Mouse (Mus musculus) limb, embryonic 11.5 days (tissue): Measurements from ENCODE around the gene Pde6b. TPM values are rescaled to one million over a fixed set of nuclear protein-coding genes. Genes with fewer than 3 reads are reported as not detected.
A peak's percentile ranks its signal among the peaks of the same experiment; 100 is the strongest.

ENCODE experiments used
- ATAC-seq: fragments of 200-750 bp; cut with Nextera tagmentation; 2 replicates; pipeline ENCODE4 v1.8.0; 2017; ENCODE audit warnings: low read depth; ENCODE audit not compliant: insufficient number of reproducible peaks, low FRiP score, low TSS enrichment
- DNase-seq: peaks from one replicate; pipeline ENCODE4 v3.0.0-alpha.2; 2015; ENCODE audit warnings: low spot score
- H3K27ac ChIP-seq: fragments of 300-500 bp; sonication (generic); replicated peaks from 2 replicates; pipeline ENCODE4 v1.5.1; 2014; ENCODE audit warnings: low read depth, mild to moderate bottlenecking, low read length
- H3K27me3 ChIP-seq: fragments of 300-500 bp; sonication (generic); 2 replicates; pipeline ENCODE4 v1.6.1; 2014; ENCODE audit warnings: mild to moderate bottlenecking, low read length, mixed read lengths; ENCODE audit not compliant: control insufficient read depth, insufficient read depth
- H3K36me3 ChIP-seq: fragments of 300-500 bp; sonication (generic); 2 replicates; pipeline ENCODE4 v1.6.1; 2014; ENCODE audit warnings: mild to moderate bottlenecking, low read length, moderate library complexity, mixed read lengths; ENCODE audit not compliant: control insufficient read depth, insufficient read depth
- H3K4me1 ChIP-seq: fragments of 300-500 bp; sonication (generic); 2 replicates; pipeline ENCODE4 v1.6.1; 2014; ENCODE audit warnings: low read length, mixed read lengths; ENCODE audit not compliant: control insufficient read depth, insufficient read depth
- H3K4me2 ChIP-seq: fragments of 300-500 bp; sonication (generic); 2 replicates; pipeline ENCODE4 v1.6.1; 2014; ENCODE audit warnings: low read depth, mild to moderate bottlenecking, moderate library complexity; ENCODE audit not compliant: severe bottlenecking
- H3K4me3 ChIP-seq: fragments of 300-500 bp; sonication (generic); 2 replicates; pipeline ENCODE4 v1.5.1; 2014; ENCODE audit warnings: low read depth, low read length
- H3K9ac ChIP-seq: fragments of 300-500 bp; sonication (generic); 2 replicates; pipeline ENCODE4 v1.6.1; 2014; ENCODE audit warnings: mild to moderate bottlenecking, low read length
- H3K9me3 ChIP-seq: fragments of 300-500 bp; sonication (generic); 2 replicates; pipeline ENCODE4 v1.6.1; 2016; ENCODE audit warnings: low read length; ENCODE audit not compliant: control insufficient read depth
- WGBS: fragments of 180-500 bp; shearing (Covaris S2); extraction: QIAGEN DNeasy Blood & Tissue Kit; methylation state at CpG from one replicate; pipeline ENCODE4 v1.1.7; 2014; 5-methylcytosine and 5-hydroxymethylcytosine counted together
- polyA plus RNA-seq: library from polyadenylated mRNA; unstranded; fragments of >200 nt; fragmentation: Nextera tagmentation; extraction: Ambion mirVana; gene quantifications from 2 replicates; pipeline ENCODE4 v1.2.1, GENCODE M21; 2014

Pde6b gene
- polyA plus RNA-seq, 1 experiment from 2014 or later, result 0.13 TPM

GRCm38 (mm10) chr5:108414711-108415110 lies 26.5 kb downstream of the Pde6b start:
- H3K4me1 ChIP-seq, result no peaks in the 10 kb centered on the region
- H3K4me3 ChIP-seq, result no peak overlapping the region
- ATAC-seq (no peak), DNase-seq (no peak)
- no peaks in the 10 kb centered on the region for H3K36me3 ChIP-seq
- H3K9me3 ChIP-seq, result no peaks in the 10 kb centered on the region
- no peak overlapping the region for H3K4me2 ChIP-seq
- H3K27ac ChIP-seq, result no peak overlapping the region
- no peaks in the 10 kb centered on the region for H3K27me3 ChIP-seq
- WGBS, result 72% methylated on average over 2 of the region's 2 CpGs
- H3K9ac ChIP-seq, result no peak overlapping the region

- ATAC-seq (no peak), DNase-seq (no peak)
- WGBS, result 77% methylated on average over 3 of the region's 3 CpGs
- H3K4me3 ChIP-seq, result no peak overlapping the region
- no peaks in the 10 kb centered on the region for H3K36me3 ChIP-seq
- H3K27ac ChIP-seq, result no peak overlapping the region
- no peaks in the 10 kb centered on the region for H3K9me3 ChIP-seq
- H3K4me2 ChIP-seq, result no peak overlapping the region
- H3K4me1 ChIP-seq, result no peaks in the 10 kb centered on the region
- no peak overlapping the region for H3K9ac ChIP-seq
- H3K27me3 ChIP-seq, result no peaks in the 10 kb centered on the region
Observed at GRCm38 (mm10) chr5:108422741-108423140, 34.5 kb downstream of the Pde6b start.

- WGBS, result 75% methylated on average over 2 of the region's 2 CpGs
- Histone ChIP-seq H3K9me3 (no peaks in the 10 kb centered on the region), H3K27ac (no peak overlapping the region), H3K9ac (no peak overlapping the region), H3K4me3 (no peak overlapping the region), H3K36me3 (no peaks in the 10 kb centered on the region), H3K4me2 (no peak overlapping the region), H3K4me1 (no peaks in the 10 kb centered on the region), H3K27me3 (no peaks in the 10 kb centered on the region)
- DNase-seq (no peak), ATAC-seq (no peak)
Observed at GRCm38 (mm10) chr5:108423427-108423826, 35.2 kb downstream of the Pde6b start.

- no peak overlapping the region for H3K4me2 ChIP-seq
- H3K4me1 ChIP-seq, result no peaks in the 10 kb centered on the region
- no peak overlapping the region for H3K4me3 ChIP-seq
- no peaks in the 10 kb centered on the region for H3K9me3 ChIP-seq
- no peak overlapping the region for H3K27ac ChIP-seq
- H3K27me3 ChIP-seq, result no peaks in the 10 kb centered on the region
- no peak for ATAC-seq
- H3K36me3 ChIP-seq, result peaks cover 5% of the 10 kb centered on the region; the same call in 1 of the 2 replicates
- DNase-seq, result peak; percentile 43
- WGBS, result 50% methylated on average over 1 of the region's 1 CpGs
- no peak overlapping the region for H3K9ac ChIP-seq
Observed at GRCm38 (mm10) chr5:108427186-108427585, 39.0 kb downstream of the Pde6b start.

DNA sequence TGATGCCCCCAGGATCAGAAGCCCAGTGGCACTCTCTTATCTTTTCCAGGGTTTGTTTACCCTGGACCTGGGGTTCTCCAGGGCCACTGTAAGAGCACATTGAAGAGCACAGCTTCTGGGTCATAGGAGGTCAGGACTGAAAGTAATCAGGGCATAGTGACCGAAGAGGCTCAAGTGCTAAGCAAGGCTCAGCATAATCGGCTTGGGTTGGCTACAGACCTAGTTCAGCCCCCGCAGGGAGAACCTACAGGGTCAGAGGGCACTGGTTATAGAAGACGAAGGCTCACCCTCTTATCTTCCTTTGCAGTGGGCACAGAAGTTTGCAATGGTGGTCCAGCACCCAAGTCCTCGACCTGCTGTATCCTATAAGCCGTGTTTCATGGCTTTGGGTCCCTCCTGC lies 43.0 kb downstream of the Pde6b start:
- WGBS, result 90% methylated on average over 6 of the region's 6 CpGs
- peaks cover 5% of the 10 kb centered on the region; the same call in 1 of the 2 replicates for H3K36me3 ChIP-seq
- H3K9ac ChIP-seq, result no peak overlapping the region
- DNase-seq (no peak), ATAC-seq (no peak)
- H3K27ac ChIP-seq, result no peak overlapping the region
- H3K4me1 ChIP-seq, result peaks cover 8% of the 10 kb centered on the region; the same call in 1 of the 2 replicates
- H3K9me3 ChIP-seq, result no peaks in the 10 kb centered on the region
- H3K4me3 ChIP-seq, result no peak overlapping the region
- H3K4me2 ChIP-seq, result no peak overlapping the region
- H3K27me3 ChIP-seq, result no peaks in the 10 kb centered on the region

DNA sequence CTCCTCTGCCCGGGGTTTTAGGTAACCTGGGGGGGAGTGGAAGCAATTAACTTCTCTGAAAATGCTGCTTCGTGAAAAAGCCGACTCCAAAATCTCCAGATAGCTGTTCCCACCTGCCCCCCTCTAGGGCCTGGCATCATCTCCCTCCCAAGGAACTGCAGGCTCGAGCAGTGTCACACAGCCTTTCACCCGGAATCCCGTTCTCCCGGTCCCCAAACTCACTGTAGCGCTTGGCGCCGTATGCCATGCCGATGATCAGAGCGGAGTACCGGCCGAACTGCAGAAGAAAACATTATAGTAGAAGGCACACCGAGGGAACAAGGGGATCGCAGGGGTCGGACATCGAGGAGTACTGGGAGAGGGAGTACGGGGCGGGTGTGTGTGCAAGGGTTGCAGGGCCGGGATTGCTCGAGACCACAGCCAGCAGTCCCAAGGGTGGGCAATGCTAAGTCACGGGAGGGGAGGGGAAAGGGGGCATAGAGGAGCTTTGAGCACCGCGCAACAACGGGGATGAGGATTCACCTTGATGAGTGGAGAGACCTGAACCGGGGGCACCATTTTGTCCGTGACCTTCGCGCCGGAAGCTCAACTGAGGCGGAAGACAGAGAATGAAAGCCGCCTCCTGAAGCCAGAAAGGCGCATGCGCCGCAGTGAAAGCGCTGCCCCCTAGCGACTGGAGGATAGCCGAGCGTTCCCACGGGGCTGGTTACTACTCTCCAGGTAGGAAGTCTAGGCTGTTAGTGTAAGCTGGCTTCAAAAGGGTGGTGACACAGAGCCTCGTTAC lies 45.8 kb downstream of the Pde6b start, which contains the start of gene Atp5k:
Atp5k (minus strand) TSS at position 645 of the 784 bp plus-strand sequence.
- Histone ChIP-seq H3K27me3 (no peaks in the 10 kb centered on the region), H3K4me3 (peak within 1 kb of the TSS; percentile 92), H3K27ac (no peak within 1 kb of the TSS), H3K4me2 (peak within 1 kb of the TSS; percentile 87), H3K9me3 (no peaks in the 10 kb centered on the region), H3K9ac (peak within 1 kb of the TSS; percentile 89), H3K4me1 (peaks cover 8% of the 10 kb centered on the region; the same call in 1 of the 2 replicates), H3K36me3 (peaks cover 5% of the 10 kb centered on the region; the same call in 1 of the 2 replicates)
- ATAC-seq, result peak; percentile 87
- peak; percentile 96 for DNase-seq
- 1% methylated on average over 42 of the region's 42 CpGs for WGBS

DNA sequence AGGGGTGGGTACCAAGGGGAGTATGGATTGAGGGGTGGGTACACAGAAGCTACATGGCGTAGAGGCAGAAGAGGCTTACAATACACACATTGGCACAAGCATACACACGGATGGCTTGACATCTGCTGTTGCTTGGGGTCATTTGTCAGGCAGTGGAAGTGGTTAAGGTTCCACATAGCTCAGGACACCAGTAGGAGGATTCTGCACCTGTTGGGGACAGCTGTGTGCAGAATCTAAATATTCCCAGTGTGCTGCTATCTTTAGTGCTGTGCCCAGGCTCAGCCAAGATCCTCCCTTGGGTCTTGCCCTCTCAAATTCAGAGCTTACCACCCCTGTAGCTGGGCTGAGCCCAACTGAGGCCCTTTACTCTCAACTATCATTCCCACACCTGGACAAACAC lies 47.9 kb downstream of the Pde6b start:
- Histone ChIP-seq H3K9me3 (no peaks in the 10 kb centered on the region), H3K4me1 (peaks cover 8% of the 10 kb centered on the region; the same call in 1 of the 2 replicates), H3K36me3 (peaks cover 2% of the 10 kb centered on the region; the same call in 1 of the 2 replicates), H3K27ac (no peak overlapping the region), H3K4me3 (no peak overlapping the region), H3K27me3 (no peaks in the 10 kb centered on the region), H3K9ac (no peak overlapping the region), H3K4me2 (no peak overlapping the region)
- DNase-seq (no peak), ATAC-seq (no peak)
- WGBS, result 78% methylated on average over 2 of the region's 2 CpGs

GRCm38 (mm10) chr5:108446973-108447372 lies 58.8 kb downstream of the Pde6b start:
- 90% methylated on average over 3 of the region's 3 CpGs for WGBS
- no peaks in the 10 kb centered on the region; the same call in 1 of the 2 replicates for H3K36me3 ChIP-seq
- H3K27me3 ChIP-seq, result no peaks in the 10 kb centered on the region
- DNase-seq (no peak), ATAC-seq (no peak)
- no peak overlapping the region for H3K27ac ChIP-seq
- no peak overlapping the region for H3K4me2 ChIP-seq
- no peaks in the 10 kb centered on the region for H3K4me1 ChIP-seq
- H3K9ac ChIP-seq, result no peak overlapping the region
- no peak overlapping the region for H3K4me3 ChIP-seq
- H3K9me3 ChIP-seq, result no peaks in the 10 kb centered on the region
